Mouse (Mus musculus) gastrocnemius, postnatal 10 days (tissue): ENCODE data around the gene Copg1. TPM values are rescaled to one million over a fixed set of nuclear protein-coding genes. Genes with fewer than 3 reads are reported as not detected.
A peak's percentile ranks its signal among the peaks of the same experiment; 100 is the strongest.
"Not testable (repeated sequence)": the region's sequence is repeated elsewhere in the genome, so short reads cannot be mapped to it uniquely, and the experiment has no call there.

ENCODE experiments used
- DNase-seq: peaks from one replicate; pipeline ENCODE4 v3.0.0; 2021; ENCODE audit warnings: mixed read lengths
- total RNA-seq, 2 experiments: library from RNA; stranded (reverse); gene quantifications; 2 replicates each; pipeline ENCODE4 v1.2.3; 2021

Copg1 gene
- total RNA-seq, 2 experiments from 2014 or later, result 51.6 to 63.7 TPM

DNA sequence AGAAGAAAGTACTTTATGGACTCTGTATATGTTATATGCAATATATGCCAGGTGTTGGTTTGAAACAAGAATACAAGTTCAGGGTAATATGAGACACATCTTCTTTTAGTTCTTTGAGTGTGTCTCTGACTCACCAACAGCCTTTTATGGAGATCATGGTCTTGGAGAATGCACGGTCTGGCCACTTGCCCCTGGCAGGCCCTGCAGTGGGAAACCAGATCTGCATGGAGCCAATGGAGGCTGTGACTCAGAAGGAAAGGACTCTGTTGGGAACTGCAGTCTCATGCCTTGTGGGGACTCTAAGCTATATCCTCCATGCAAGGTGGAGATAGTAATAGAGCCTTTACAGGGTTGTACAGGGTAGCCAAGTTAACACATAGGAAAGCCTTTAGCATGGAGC is 12.5 kb upstream of the Copg1 start:
- peak; percentile 84 for DNase-seq

GRCm38 (mm10) chr6:87875562-87875961 is 12.1 kb upstream of the Copg1 start:
- DNase-seq, result no peak

- DNase-seq, result no peak
These were observed 11.5 kb upstream of the Copg1 start for GRCm38 (mm10) chr6:87876068-87876643.

- no peak for DNase-seq
These were observed 8.6 kb upstream of the Copg1 start for GRCm38 (mm10) chr6:87879010-87879409.

- DNase-seq, result no peak
These were observed 8.0 kb upstream of the Copg1 start for GRCm38 (mm10) chr6:87879628-87880027.

GRCm38 (mm10) chr6:87882221-87882620 is 5.4 kb upstream of the Copg1 start:
- DNase-seq, result no peak

- no peak for DNase-seq
These were observed 4.8 kb upstream of the Copg1 start for GRCm38 (mm10) chr6:87882816-87883215.

GRCm38 (mm10) chr6:87886721-87887120 is 893 bp upstream of the Copg1 start:
- DNase-seq, result no peak

- no peak for DNase-seq
These were observed 6.3 kb downstream of the Copg1 start for GRCm38 (mm10) chr6:87893931-87894330.

GRCm38 (mm10) chr6:87898028-87898427 is 10.4 kb downstream of the Copg1 start:
- DNase-seq, result no peak

GRCm38 (mm10) chr6:87906632-87907031 is 19.0 kb downstream of the Copg1 start:
- DNase-seq, result no peak

GRCm38 (mm10) chr6:87909181-87909580 is 21.6 kb downstream of the Copg1 start:
- DNase-seq, result no peak

DNA sequence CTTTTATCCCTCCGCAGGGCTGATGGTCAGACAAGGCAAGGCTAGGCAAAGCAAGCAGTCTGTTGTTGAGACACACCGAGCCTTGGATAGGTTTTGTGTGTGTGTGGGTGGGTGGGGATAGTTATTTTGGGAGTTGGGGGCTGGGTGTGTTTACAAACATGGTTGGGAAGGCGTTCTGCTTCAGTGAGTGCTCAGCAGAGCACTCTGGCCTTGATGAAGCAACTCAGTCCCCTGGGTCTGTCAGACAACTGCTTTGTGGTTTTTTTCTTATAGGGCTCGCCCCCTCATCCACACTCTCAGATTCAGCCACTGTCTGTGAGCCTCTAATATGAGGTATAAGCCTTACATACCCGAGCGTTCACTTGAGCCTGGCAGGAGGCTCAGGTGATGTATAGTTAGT is 23.9 kb downstream of the Copg1 start:
- DNase-seq, result no peak

DNA sequence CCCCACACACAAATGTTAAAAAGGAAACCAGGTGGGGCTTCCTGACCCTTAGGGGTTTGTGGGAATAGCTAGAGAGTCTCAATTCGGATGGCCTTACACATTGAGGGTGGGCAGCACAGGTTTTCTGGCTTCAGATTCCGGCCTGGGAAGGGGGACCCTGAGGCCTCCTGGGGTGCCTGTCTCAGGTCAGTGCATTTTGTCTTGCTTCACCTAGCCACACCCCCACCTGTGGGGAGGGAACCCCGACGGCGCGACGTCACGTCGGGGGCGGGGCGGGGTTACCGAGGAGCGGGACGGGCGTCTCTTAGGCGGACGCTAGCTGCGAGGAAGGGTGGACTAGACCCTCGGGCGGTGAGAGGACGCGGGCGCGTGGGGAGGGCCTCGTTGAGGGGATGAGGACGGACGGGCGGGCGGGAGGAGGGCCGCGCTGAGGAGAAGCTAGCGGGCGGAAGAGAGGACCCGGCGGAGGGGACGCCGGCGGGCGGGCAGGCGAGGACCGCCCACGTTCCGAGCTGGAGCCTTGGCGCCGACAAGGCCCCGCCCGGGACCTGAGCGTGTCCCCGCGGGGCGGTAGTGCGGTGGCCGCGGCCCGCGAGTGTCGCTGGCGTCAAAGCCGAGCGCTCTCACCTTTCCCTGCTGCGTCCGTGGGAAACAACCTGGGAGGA is 26.2 kb downstream of the Copg1 start, which contains the start of gene Hmces:
Gene Hmces (plus strand): TSS at position 275 of the 665 bp plus-strand sequence.
- DNase-seq, result peak; percentile 63

GRCm38 (mm10) chr6:87914326-87915102 is 26.9 kb downstream of the Copg1 start:
- peak; percentile 43 for DNase-seq

DNA sequence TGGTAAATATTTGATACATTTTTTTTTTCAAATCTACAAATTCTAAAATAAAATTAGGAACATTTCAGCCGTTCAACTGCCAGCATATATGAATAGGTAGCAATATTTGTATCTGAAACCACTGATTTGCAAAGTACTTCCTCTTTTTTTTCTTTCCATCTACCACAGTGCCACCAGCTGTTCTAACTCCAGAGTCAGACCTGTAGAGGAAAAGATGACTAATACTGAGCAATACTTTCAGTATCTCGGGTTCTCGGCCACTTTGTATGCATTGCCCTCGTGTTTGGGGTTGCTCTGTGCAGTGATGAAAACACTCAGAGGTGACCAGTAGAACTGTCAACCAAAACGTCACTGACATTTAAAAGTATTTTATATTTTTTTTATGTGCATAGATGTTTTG is 28.3 kb downstream of the Copg1 start:
- no peak for DNase-seq

- DNase-seq, result no peak
These were observed 33.6 kb downstream of the Copg1 start for GRCm38 (mm10) chr6:87921201-87921600.

GRCm38 (mm10) chr6:87923624-87924023 is 36.0 kb downstream of the Copg1 start:
- DNase-seq, result no peak

GRCm38 (mm10) chr6:87935037-87935436 is 47.4 kb downstream of the Copg1 start:
- DNase-seq, result no peak

DNA sequence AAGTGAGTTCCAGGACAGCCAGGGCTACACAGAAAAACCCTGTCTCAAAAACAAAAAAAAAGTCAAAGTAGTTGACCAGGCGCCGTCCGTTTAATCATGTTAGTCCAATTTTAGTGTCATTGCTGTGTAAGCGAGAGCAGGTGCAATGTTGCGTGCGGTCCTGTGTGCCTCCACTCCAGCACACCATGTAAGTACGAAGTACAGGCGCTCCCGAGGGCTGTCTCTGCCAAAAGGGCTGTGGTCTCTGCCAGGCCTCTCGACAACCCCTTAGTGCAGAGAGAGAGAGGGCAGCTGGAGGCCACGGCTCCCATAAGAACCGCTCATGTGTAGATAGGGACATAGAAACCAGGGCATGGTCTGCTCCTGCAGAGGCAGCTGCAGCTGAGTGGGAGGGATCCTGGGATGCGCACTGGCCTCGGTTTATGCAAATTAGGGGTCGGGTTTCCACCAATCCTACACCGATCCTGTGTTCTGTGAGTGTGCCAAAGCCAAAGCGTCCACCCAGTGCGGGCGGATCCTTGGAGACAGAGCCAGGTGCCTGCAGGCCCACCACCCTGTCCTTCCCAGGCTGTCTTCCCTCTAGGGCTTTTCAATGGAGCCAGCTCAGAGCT is 49.7 kb downstream of the Copg1 start:
- peak; percentile 24 for DNase-seq

DNA sequence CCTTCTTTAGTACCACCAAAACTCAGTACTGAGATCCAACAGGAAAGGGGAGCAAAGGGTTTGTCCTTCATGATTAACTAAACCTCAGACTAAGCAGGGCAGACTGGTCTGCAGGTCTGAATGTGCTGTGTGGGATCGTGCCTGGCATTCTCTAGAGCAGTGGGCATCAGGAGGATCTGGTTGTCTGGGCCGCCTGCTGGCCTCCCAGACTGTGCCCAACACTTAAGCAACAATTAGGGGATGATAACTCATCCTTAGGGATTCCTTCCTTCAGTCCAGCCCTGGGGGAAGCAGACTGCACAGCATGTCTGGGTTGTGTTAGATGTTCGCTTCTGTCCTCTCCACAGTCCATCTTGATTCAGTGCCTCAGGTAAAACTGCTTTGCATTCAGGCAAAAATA is 51.3 kb downstream of the Copg1 start:
- no peak for DNase-seq

DNA sequence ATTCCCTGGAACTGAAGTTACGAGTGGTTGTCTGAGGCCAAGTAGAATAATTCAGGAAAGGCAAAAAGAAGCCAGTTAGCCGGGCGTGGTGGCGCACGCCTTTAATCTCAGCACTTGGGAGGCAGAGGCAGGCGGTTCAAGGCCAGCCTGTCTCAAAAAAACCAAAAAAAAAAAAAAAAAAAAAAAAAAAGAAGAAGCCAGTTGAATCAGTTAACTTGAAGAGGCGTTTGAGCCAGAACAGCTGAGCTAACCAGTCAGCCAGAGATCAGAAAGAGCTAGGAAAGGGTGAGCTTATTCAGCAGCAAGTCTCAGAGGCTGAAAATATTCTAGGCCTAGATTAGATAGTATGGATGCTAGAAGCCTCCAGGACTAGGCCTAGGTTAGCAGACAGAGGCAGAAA is 54.6 kb downstream of the Copg1 start:
- DNase-seq, result no peak

DNA sequence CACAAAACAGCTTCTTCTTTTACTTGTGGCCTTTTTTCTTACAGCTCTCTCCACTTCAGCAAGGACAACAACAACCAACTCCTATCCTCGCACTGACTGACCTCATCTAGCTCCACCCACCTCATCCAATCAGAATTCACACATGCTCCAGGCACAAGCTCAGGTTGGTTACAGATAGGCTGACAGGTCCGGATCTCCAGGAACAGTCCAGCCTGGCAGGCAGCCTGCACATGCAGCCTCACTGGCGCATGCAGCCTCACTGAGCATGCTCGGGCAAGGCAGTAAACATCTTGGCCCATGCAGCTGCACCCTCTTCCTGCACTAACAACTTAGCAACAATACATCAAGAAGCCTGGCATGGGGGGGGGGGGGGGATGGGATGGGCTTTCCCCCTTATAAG is 74.8 kb downstream of the Copg1 start:
- not testable (repeated sequence) for DNase-seq
